8 mouse cellular contexts compared by ENCODE assay signal in the genomic region with DNA sequence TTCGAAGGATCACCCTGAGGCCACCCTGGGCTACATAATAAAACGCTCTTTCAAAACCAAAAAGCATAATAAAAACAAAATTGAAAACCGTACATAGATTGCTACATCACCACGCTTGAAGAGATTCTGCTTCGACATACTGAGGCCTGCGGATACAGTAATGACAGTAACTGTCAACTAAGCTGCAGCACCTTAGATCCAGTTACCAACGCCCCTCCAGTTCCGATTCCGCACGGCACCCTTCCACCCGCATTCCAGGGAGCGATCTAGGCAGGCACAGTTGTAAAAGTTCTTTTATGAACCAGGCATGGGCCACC. TPM values are rescaled to one million over a fixed set of nuclear protein-coding genes. Genes with fewer than 3 reads are reported as not detected.
DNase-seq lines count a peak whose midpoint lies in the region; ATAC-seq and TF ChIP-seq lines count a peak whose summit lies in the region.

No protein-coding gene starts in this region.

- no peak for DNase-seq in lung, adult 2 months
- no peak for DNase-seq in lung, postnatal 25 days (ENCODE audit: low spot score)
- no peak for DNase-seq in intestine, embryonic 14.5 days (ENCODE audit: low spot score)
- no peak for DNase-seq in adrenal gland, adult 18-20 months (ENCODE audit: low spot score in 2 of 2)
- DNase-seq in gastrocnemius, adult 8-10 months (ENCODE audit: low spot score in 2 of 2), result no peak
- no peak for DNase-seq in cerebellum, adult 9-11 months

- under 1% methylated on average over 12 of the region's 12 CpGs for WGBS in lung, adult 2 months
- WGBS in embryonic facial prominence, embryonic 13.5 days, result 4% methylated on average over 12 of the region's 12 CpGs
- WGBS in intestine, embryonic 14.5 days, result 4% methylated on average over 12 of the region's 12 CpGs
- 4% methylated on average over 12 of the region's 12 CpGs for WGBS in neural tube, embryonic 12.5 days

- H3K9me3 ChIP-seq in embryonic facial prominence, embryonic 13.5 days, result no peaks in the 10 kb centered on the region
- H3K9me3 ChIP-seq in intestine, embryonic 14.5 days (ENCODE audit: control insufficient read depth, low read length), result no peaks in the 10 kb centered on the region
- H3K9me3 ChIP-seq in neural tube, embryonic 12.5 days, result no peaks in the 10 kb centered on the region

- TF ChIP-seq CTCF in lung, adult 2 months (IDR thresholded peaks at IDR 0.05; ENCODE audit: insufficient read depth, low read length), result no peak

- TF ChIP-seq POLR2A in lung, adult 2 months (IDR thresholded peaks at IDR 0.05; ENCODE audit: borderline replicate concordance, extremely low read depth, low read depth, low read length), result no peak; the same call in 1 of the 2 replicates

- H3K27me3 ChIP-seq in embryonic facial prominence, embryonic 13.5 days, result no peaks in the 10 kb centered on the region
- no peaks in the 10 kb centered on the region for H3K27me3 ChIP-seq in intestine, embryonic 14.5 days (replicated peaks; ENCODE audit: control insufficient read depth, insufficient read depth, low read length)
- no peaks in the 10 kb centered on the region for H3K27me3 ChIP-seq in neural tube, embryonic 12.5 days (replicated peaks)

- peak overlapping the region; percentile 89 for H3K9ac ChIP-seq in embryonic facial prominence, embryonic 13.5 days
- H3K9ac ChIP-seq in intestine, embryonic 14.5 days (ENCODE audit: low read length), result peak overlapping the region; percentile 89
- peak overlapping the region; percentile 97 for H3K9ac ChIP-seq in neural tube, embryonic 12.5 days

- H3K4me3 ChIP-seq in lung, adult 2 months (replicated peaks; ENCODE audit: extremely low read depth, low read depth, low read length), result peak overlapping the region; percentile 88
- peak overlapping the region; percentile 90 for H3K4me3 ChIP-seq in embryonic facial prominence, embryonic 13.5 days
- H3K4me3 ChIP-seq in intestine, embryonic 14.5 days (ENCODE audit: low read depth, low read length), result peak overlapping the region; percentile 62
- peak overlapping the region; percentile 97 for H3K4me3 ChIP-seq in neural tube, embryonic 12.5 days

- H3K4me1 ChIP-seq in lung, adult 2 months (ENCODE audit: control insufficient read depth, insufficient read depth, low read length), result peaks cover 9% of the 10 kb centered on the region
- peaks cover 14% of the 10 kb centered on the region for H3K4me1 ChIP-seq in embryonic facial prominence, embryonic 13.5 days
- peaks cover 14% of the 10 kb centered on the region for H3K4me1 ChIP-seq in intestine, embryonic 14.5 days (replicated peaks; ENCODE audit: control insufficient read depth, insufficient read depth, low read length)
- H3K4me1 ChIP-seq in neural tube, embryonic 12.5 days, result peaks cover 12% of the 10 kb centered on the region

- peak; percentile 65 for ATAC-seq in embryonic facial prominence, embryonic 13.5 days (ENCODE audit: insufficient number of reproducible peaks, insufficient read depth, low FRiP score, low TSS enrichment, low read depth)
- no peak; the same call in 1 of the 2 replicates for ATAC-seq in intestine, embryonic 14.5 days (replicated peaks; ENCODE audit: low FRiP score, low TSS enrichment, low read depth)
- peak; percentile 1; the same call in 1 of the 2 replicates for ATAC-seq in neural tube, embryonic 12.5 days (ENCODE audit: low FRiP score, low read depth)

- peaks cover 12% of the 10 kb centered on the region for H3K36me3 ChIP-seq in embryonic facial prominence, embryonic 13.5 days
- H3K36me3 ChIP-seq in intestine, embryonic 14.5 days (ENCODE audit: control insufficient read depth, insufficient read depth, low read length), result peaks cover 16% of the 10 kb centered on the region
- peaks cover 12% of the 10 kb centered on the region for H3K36me3 ChIP-seq in neural tube, embryonic 12.5 days

- H3K4me2 ChIP-seq in embryonic facial prominence, embryonic 13.5 days, result peak overlapping the region; percentile 62
- peak overlapping the region; percentile 70 for H3K4me2 ChIP-seq in intestine, embryonic 14.5 days (ENCODE audit: low read length)
- H3K4me2 ChIP-seq in neural tube, embryonic 12.5 days (replicated peaks), result peak overlapping the region; percentile 88

- H3K27ac ChIP-seq in embryonic facial prominence, embryonic 13.5 days, result peak overlapping the region; percentile 92
- peak overlapping the region; percentile 89 for H3K27ac ChIP-seq in intestine, embryonic 14.5 days (ENCODE audit: low read depth)
- H3K27ac ChIP-seq in neural tube, embryonic 12.5 days, result peak overlapping the region; percentile 97; the same call in 1 of the 2 replicates

RNA-seq across cellular contexts. Expression of a gene that starts 0.7 kb away (rescaled TPM):
- 7.9 and 8.2 TPM in 2 replicates for polyA plus RNA-seq in lung, adult 2 months (2012; rRNA removed)
- polyA plus RNA-seq in embryonic facial prominence, embryonic 13.5 days (2015; fragmentation: Nextera tagmentation; extraction: Ambion mirVana), result 32.3 and 34.6 TPM in 2 replicates
- 32.2 and 34.0 TPM in 2 replicates for polyA plus RNA-seq in intestine, embryonic 14.5 days (2014; fragmentation: Nextera tagmentation; extraction: Ambion mirVana)
- 38.0 and 40.4 TPM in 2 replicates for polyA plus RNA-seq in neural tube, embryonic 12.5 days (2016; fragmentation: Nextera tagmentation; extraction: Ambion mirVana)
- 10 to 100 TPM; 32.7 to 44.1 TPM for total RNA-seq in adrenal gland, adult 18-20 months (2021)
- total RNA-seq in gastrocnemius, adult 8-10 months (2022), result 10 to 100 TPM in 3 of 4 experiments, 1 to 10 TPM in 1; 9.6 to 15.4 (median 12.6) TPM
